Mouse (Mus musculus): ENCODE data around the gene Nlgn2. TPM values are rescaled to one million over a fixed set of nuclear protein-coding genes. Genes with fewer than 3 reads are reported as not detected.

The Nlgn2 gene
- polyA plus RNA-seq, 1 experiment, result 18.3 TPM

DNA sequence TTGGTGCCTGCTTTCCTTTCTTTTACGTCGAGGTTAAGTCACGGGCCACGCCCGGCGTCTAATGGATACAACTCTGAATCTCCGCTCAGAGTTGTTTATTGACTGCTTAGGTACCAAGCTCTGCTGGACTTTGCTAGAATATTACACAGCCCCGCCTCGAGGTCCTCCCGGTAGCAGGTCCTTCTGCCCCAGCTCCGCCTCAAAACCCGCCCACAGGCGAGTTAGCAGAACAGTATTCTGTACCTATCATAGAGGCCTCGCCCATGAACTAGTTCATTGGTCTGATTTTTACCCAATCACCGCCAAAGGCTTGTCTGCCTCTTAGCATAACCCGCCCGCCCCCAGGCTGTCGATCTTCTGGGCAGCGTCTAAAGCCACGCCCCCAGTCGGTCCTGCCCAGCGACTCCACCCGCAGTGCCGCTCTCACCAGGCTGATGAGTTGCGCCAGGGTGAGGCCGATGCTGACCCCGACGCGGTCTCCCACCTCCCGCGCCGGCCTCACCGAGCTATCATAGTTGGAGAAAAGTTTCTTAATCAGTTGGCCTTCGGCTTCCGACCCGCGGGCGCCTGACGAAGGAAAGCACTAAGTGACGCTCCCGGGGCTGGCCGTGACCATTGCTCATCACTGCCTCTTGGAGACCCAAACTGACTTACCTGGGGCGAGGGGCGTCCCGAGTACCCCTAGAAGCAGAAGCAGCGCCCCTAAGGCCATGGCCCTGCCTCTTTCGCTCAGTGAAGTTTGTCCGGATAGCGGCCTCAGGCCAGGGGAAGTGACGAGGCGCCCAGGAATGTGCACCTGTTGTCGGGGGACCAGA is 42.2 kb downstream of the Nlgn2 start, which contains the start of gene Chrnb1:
TSS of gene Chrnb1 (minus strand) at position 776 of the 815 bp plus-strand sequence.
- peak; percentile 77 for DNase-seq (ENCODE audit: low spot score)

GRCm38 (mm10) chr11:69793429-69793828 is 44.2 kb downstream of the Nlgn2 start:
- DNase-seq (ENCODE audit: low spot score), result no peak

- no peak for DNase-seq (ENCODE audit: low spot score)
Observed at GRCm38 (mm10) chr11:69791420-69791819, 46.2 kb downstream of the Nlgn2 start.

- no peak for DNase-seq (ENCODE audit: low spot score)
Observed at GRCm38 (mm10) chr11:69789431-69789830, 48.2 kb downstream of the Nlgn2 start.

DNA sequence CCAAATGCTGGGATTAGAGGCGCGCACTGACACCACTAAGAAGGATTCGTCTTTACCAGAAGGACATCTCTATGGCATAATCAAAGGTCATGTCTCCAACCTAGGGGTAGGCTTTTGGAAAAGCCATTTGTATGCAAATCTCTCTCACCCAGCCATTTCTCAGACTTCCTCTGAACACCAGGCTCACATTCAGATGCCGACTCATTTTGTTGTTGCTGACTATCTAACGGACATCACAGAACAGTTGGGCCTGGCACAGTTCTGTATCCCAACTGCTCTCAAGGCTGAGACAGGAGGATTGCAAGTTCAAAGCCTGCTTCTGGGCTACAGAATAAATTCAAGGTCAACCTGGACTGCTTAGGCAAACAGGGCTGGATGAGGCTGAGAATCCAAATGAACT is 50.3 kb downstream of the Nlgn2 start:
- no peak for DNase-seq (ENCODE audit: low spot score)

DNA sequence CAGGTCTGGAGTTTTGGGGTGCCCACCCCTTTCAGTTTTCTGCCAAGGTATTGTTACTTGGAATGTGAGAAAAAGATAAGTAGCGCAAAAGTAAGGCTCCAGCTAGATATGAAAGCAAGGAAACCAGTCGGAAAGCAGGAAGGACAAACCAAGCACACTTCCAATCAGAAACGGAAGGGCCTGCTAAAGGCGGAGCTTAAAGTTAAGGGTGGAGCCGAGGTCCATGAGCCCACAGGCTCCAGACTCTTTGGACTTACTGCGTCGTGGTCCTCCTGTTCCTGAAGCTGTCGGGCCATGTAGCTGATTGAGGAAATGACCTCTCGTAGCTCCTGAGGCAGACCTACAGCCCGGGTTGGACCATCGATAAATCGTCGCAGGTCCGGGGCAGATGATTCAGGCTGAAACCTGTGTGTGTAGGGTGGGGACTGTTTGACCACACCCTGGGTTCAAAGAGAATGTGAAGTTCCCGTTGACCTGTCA is 52.8 kb downstream of the Nlgn2 start:
- no peak for DNase-seq (ENCODE audit: low spot score)

GRCm38 (mm10) chr11:69781828-69782227 is 55.8 kb downstream of the Nlgn2 start:
- no peak for DNase-seq (ENCODE audit: low spot score)

DNA sequence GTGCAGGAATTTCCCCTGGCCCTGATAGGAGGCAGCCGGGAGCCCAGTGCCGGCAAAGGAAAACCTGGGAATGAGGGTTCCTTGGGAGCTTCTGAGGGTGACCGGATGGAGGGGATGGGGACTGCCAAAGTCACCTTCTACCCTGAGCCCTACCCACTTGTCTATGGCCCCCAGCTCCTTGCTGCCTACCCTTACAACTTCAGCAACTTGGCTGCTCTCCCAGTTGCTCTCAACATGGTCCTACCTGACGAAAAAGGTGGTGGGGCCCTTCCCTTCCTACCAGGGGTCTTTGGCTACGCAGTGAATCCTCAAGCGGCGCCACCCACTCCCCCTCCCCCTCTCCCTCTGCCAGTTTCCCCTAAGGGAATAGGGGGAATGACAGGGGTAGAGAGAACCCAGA is 58.6 kb downstream of the Nlgn2 start:
- DNase-seq (ENCODE audit: low spot score), result no peak

GRCm38 (mm10) chr11:69778258-69778982 is 59.2 kb downstream of the Nlgn2 start:
- DNase-seq (ENCODE audit: low spot score), result no peak

DNA sequence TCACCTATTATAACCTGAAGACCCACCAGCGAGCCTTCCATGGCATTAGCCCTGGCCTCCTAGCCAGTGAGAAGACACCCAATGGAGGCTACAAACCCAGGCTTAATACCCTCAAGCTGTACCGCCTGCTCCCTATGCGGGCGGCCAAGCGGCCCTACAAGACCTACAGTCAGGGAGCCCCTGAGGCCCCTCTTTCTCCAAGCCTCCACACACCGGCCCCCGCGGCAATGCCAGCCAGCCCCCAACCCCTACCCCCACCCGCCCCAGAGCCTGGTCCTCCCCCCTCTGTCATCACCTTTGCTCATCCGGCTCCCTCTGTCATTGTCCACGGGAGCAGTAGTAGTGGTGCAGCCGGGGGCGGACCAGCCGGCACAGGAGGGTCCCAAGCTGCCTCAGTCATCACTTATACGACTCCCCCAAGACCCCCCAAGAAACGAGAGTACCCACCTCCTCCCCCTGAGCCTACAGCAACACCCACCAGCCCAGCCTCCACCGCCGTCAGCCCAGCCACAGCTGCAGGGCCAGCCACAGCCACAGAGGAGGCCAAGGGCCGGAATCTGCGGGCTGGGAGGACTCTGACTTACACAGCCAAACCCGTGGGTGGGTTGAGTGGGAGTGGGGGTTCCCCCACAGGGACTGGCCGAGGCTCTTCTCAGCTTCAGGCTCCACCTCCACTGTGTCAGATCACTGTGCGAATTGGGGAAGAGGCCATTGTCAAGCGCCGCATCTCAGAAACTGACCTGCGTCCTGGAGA is 59.9 kb downstream of the Nlgn2 start:
- no peak for DNase-seq (ENCODE audit: low spot score)

- no peak for DNase-seq (ENCODE audit: low spot score)
Observed at GRCm38 (mm10) chr11:69776488-69776887, 61.1 kb downstream of the Nlgn2 start.

- no peak for DNase-seq (ENCODE audit: low spot score)
Observed at GRCm38 (mm10) chr11:69775716-69776115, 61.9 kb downstream of the Nlgn2 start.

- DNase-seq (ENCODE audit: low spot score), result no peak
Observed at GRCm38 (mm10) chr11:69774961-69775360, 62.6 kb downstream of the Nlgn2 start.

Other genes starting within 250 kb of the Nlgn2 start
- gene Atp1b2, start 231.8 kb downstream of the Nlgn2 start, polyA plus RNA-seq (2012; rRNA removed), result 23.5 and 46.2 TPM in 2 replicates
- gene Shbg, start 219.9 kb downstream of the Nlgn2 start, polyA plus RNA-seq (2012; rRNA removed), result not detected in 2 replicates
- 18.4 and 19.5 TPM in 2 replicates for gene Sat2, start 215.8 kb downstream of the Nlgn2 start, polyA plus RNA-seq (2012; rRNA removed)
- 74.8 and 85.8 TPM in 2 replicates for gene Fxr2, start 204.8 kb downstream of the Nlgn2 start, polyA plus RNA-seq (2012; rRNA removed)
- gene Sox15, start 182.5 kb downstream of the Nlgn2 start, polyA plus RNA-seq (2012; rRNA removed), result 33.7 and 43.5 TPM in 2 replicates
- 62.0 and 86.7 TPM in 2 replicates for gene Mpdu1, start 175.1 kb downstream of the Nlgn2 start, polyA plus RNA-seq (2012; rRNA removed)
- gene Cd68, start 171.6 kb downstream of the Nlgn2 start, polyA plus RNA-seq (2012; rRNA removed), result 20.5 and 24.9 TPM in 2 replicates
- 461 and 554 TPM in 2 replicates for gene Eif4a1, start 165.4 kb downstream of the Nlgn2 start, polyA plus RNA-seq (2012; rRNA removed)
- gene Senp3, start 155.7 kb downstream of the Nlgn2 start, polyA plus RNA-seq (2012; rRNA removed), result 83.4 and 108 TPM in 2 replicates
- gene Tnfsf13, start 152.0 kb downstream of the Nlgn2 start, polyA plus RNA-seq (2012; rRNA removed), result 5.1 and 6.8 TPM in 2 replicates
- 85.4 and 87.0 TPM in 2 replicates for gene Tnfsf12, start 141.9 kb downstream of the Nlgn2 start, polyA plus RNA-seq (2012; rRNA removed)
- gene Tnfsfm13, start 141.7 kb downstream of the Nlgn2 start, polyA plus RNA-seq (2012; rRNA removed), result 10.0 and 10.3 TPM in 2 replicates
- 9.4 and 24.4 TPM in 2 replicates for gene Polr2a, start 79.1 kb downstream of the Nlgn2 start, polyA plus RNA-seq (2012; rRNA removed)
- gene Slc35g3, start 75.8 kb downstream of the Nlgn2 start, polyA plus RNA-seq (2012; rRNA removed), result 0.07 TPM in 1 of 2 replicates, not detected in the other
- 35.6 and 46.1 TPM in 2 replicates for gene Zbtb4, start 71.9 kb downstream of the Nlgn2 start, polyA plus RNA-seq (2012; rRNA removed)
- gene Chrnb1, start 41.8 kb downstream of the Nlgn2 start, polyA plus RNA-seq (2012; rRNA removed), result 15.6 and 25.0 TPM in 2 replicates
- gene Fgf11, start 35.9 kb downstream of the Nlgn2 start, polyA plus RNA-seq (2012; rRNA removed), result 6.3 and 7.2 TPM in 2 replicates
- gene Tmem102, start 32.2 kb downstream of the Nlgn2 start, polyA plus RNA-seq (2012; rRNA removed), result 11.5 and 13.2 TPM in 2 replicates
- not detected in 2 replicates for gene Gm39566, start 22.5 kb downstream of the Nlgn2 start, polyA plus RNA-seq (2012; rRNA removed)
- gene Spem2, start 19.3 kb downstream of the Nlgn2 start, polyA plus RNA-seq (2012; rRNA removed), result not detected in 2 replicates
- 0.55 and 0.71 TPM in 2 replicates for gene Spem1, start 15.6 kb downstream of the Nlgn2 start, polyA plus RNA-seq (2012; rRNA removed)
- gene Tmem256, start 730 bp upstream of the Nlgn2 start, polyA plus RNA-seq (2012; rRNA removed), result 202 and 261 TPM in 2 replicates
- 104 and 110 TPM in 2 replicates for gene Plscr3, start 8.6 kb upstream of the Nlgn2 start, polyA plus RNA-seq (2012; rRNA removed)
- 15.2 and 15.4 TPM in 2 replicates for gene Tnk1, start 20.9 kb upstream of the Nlgn2 start, polyA plus RNA-seq (2012; rRNA removed)
- not detected in 2 replicates for gene Tmem95, start 40.2 kb upstream of the Nlgn2 start, polyA plus RNA-seq (2012; rRNA removed)
- gene Kctd11, start 43.6 kb upstream of the Nlgn2 start, polyA plus RNA-seq (2012; rRNA removed), result 11.8 and 13.8 TPM in 2 replicates
- gene Acap1, start 57.8 kb upstream of the Nlgn2 start, polyA plus RNA-seq (2012; rRNA removed), result 2.0 and 2.5 TPM in 2 replicates
- 1.1 and 1.3 TPM in 2 replicates for gene 2810408A11Rik, start 63.2 kb upstream of the Nlgn2 start, polyA plus RNA-seq (2012; rRNA removed)
- 43.4 and 47.8 TPM in 2 replicates for gene Neurl4, start 63.3 kb upstream of the Nlgn2 start, polyA plus RNA-seq (2012; rRNA removed)
- gene Gps2, start 76.1 kb upstream of the Nlgn2 start, polyA plus RNA-seq (2012; rRNA removed), result 56.3 and 63.2 TPM in 2 replicates
- gene Eif5a, start 84.2 kb upstream of the Nlgn2 start, polyA plus RNA-seq (2012; rRNA removed), result 565 and 624 TPM in 2 replicates
- gene Ybx2, start 98.0 kb upstream of the Nlgn2 start, polyA plus RNA-seq (2012; rRNA removed), result 3.7 and 6.2 TPM in 2 replicates
- gene Slc2a4, start 110.4 kb upstream of the Nlgn2 start, polyA plus RNA-seq (2012; rRNA removed), result 146 and 167 TPM in 2 replicates
- 67.1 and 69.1 TPM in 2 replicates for gene Cldn7, start 127.0 kb upstream of the Nlgn2 start, polyA plus RNA-seq (2012; rRNA removed)
- 82.0 and 95.4 TPM in 2 replicates for gene Ctdnep1, start 143.4 kb upstream of the Nlgn2 start, polyA plus RNA-seq (2012; rRNA removed)
- gene Elp5, start 144.7 kb upstream of the Nlgn2 start, polyA plus RNA-seq (2012; rRNA removed), result 57.6 and 61.4 TPM in 2 replicates
- gene Gabarap, start 153.4 kb upstream of the Nlgn2 start, polyA plus RNA-seq (2012; rRNA removed), result 374 and 440 TPM in 2 replicates
- 35.8 and 36.4 TPM in 2 replicates for gene Phf23, start 158.0 kb upstream of the Nlgn2 start, polyA plus RNA-seq (2012; rRNA removed)
- gene Dvl2, start 162.8 kb upstream of the Nlgn2 start, polyA plus RNA-seq (2012; rRNA removed), result 11.9 and 16.7 TPM in 2 replicates
- 95.7 and 100 TPM in 2 replicates for gene Acadvl, start 177.6 kb upstream of the Nlgn2 start, polyA plus RNA-seq (2012; rRNA removed)
- gene Dlg4, start 179.2 kb upstream of the Nlgn2 start, polyA plus RNA-seq (2012; rRNA removed), result 28.0 and 31.9 TPM in 2 replicates
- gene Asgr1, start 216.3 kb upstream of the Nlgn2 start, polyA plus RNA-seq (2012; rRNA removed), result 0.07 TPM in 1 of 2 replicates, not detected in the other

All from urinary bladder, adult 2 months (tissue).